8 mouse cellular contexts compared by ENCODE assay signal in the genomic region with DNA sequence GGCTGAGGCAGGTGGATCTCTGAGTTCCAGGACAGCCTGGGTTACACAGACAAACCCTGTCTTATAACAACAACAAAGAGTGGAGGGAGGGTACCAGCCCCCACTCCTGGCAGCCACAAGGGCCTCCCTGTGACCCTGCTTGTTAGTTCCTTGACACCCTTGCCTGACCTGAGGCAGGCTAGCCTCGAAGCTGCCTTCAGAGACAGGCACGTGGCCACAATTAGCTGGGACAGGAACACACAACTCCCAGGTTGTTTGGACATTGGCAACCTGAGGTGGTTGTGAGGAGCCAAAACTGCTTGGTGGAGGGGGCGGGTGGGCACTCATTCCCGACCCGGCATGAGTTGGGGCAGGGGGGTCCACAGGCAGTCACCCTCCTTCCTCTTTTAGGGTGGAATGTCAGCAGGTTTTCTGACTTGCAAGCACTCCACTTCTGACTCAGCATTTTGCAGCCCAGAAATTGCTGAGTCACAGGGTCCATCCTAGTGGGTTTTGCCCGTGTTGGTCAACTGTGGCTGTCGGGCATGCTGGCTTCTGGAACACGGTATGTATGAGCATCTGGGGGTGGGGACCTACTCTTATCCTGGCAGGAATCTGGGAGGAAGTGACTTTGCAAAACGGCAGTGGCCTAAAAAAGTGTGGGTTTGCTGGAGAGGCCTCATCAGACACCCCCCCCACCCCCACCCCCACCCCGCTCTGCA. TPM values are rescaled to one million over a fixed set of nuclear protein-coding genes. Genes with fewer than 3 reads are reported as not detected.
A peak's percentile ranks its signal among the peaks of the same experiment; 100 is the strongest.
DNase-seq lines count a peak whose midpoint lies in the region; ATAC-seq lines count a peak whose summit lies in the region.

No protein-coding gene starts in this region.

- H3K27me3 ChIP-seq in heart, embryonic 11.5 days (ENCODE audit: control insufficient read depth, insufficient read depth, low read length), result no peaks in the 10 kb centered on the region
- peaks cover 5% of the 10 kb centered on the region for H3K27me3 ChIP-seq in liver, embryonic 11.5 days (replicated peaks; ENCODE audit: control insufficient read depth, insufficient read depth, low read length)
- H3K27me3 ChIP-seq in intestine, embryonic 16.5 days (replicated peaks; ENCODE audit: control insufficient read depth, insufficient read depth, low read length), result no peaks in the 10 kb centered on the region
- H3K27me3 ChIP-seq in hindbrain, embryonic 13.5 days, result peaks cover 17% of the 10 kb centered on the region

- DNase-seq in heart, adult 8-10 months (ENCODE audit: low spot score), result no peak
- DNase-seq in 416B (ENCODE audit: low read depth), result peak; percentile 98
- DNase-seq in R1 (ENCODE audit: low read depth, low spot score), result peak; percentile 57
- peak; percentile 66 for DNase-seq in liver, embryonic 11.5 days (ENCODE audit: low spot score)

- H3K4me1 ChIP-seq in heart, embryonic 11.5 days (ENCODE audit: control insufficient read depth, insufficient read depth, low read length), result peaks cover 12% of the 10 kb centered on the region; the same call in 1 of the 2 replicates
- H3K4me1 ChIP-seq in liver, embryonic 11.5 days (replicated peaks; ENCODE audit: control insufficient read depth, insufficient read depth, low read length), result peaks cover 42% of the 10 kb centered on the region
- H3K4me1 ChIP-seq in intestine, embryonic 16.5 days (ENCODE audit: control insufficient read depth, insufficient read depth, low read length), result peaks cover 12% of the 10 kb centered on the region
- peaks cover 52% of the 10 kb centered on the region for H3K4me1 ChIP-seq in hindbrain, embryonic 13.5 days (replicated peaks)

- peak overlapping the region; percentile 56; the same call in 1 of the 2 replicates for H3K9ac ChIP-seq in heart, embryonic 11.5 days (ENCODE audit: low read depth, low read length)
- H3K9ac ChIP-seq in liver, embryonic 11.5 days (ENCODE audit: low read depth, low read length), result peak overlapping the region; percentile 57
- no peak overlapping the region for H3K9ac ChIP-seq in intestine, embryonic 16.5 days (ENCODE audit: low read depth, low read length)
- no peak overlapping the region for H3K9ac ChIP-seq in hindbrain, embryonic 13.5 days

- WGBS in heart, embryonic 11.5 days (ENCODE audit: insufficient replicate concordance), result 69% methylated on average over 10 of the region's 10 CpGs
- 43% methylated on average over 10 of the region's 10 CpGs for WGBS in liver, embryonic 11.5 days
- WGBS in intestine, embryonic 16.5 days, result 77% methylated on average over 10 of the region's 10 CpGs
- WGBS in hindbrain, embryonic 13.5 days, result 79% methylated on average over 10 of the region's 10 CpGs

- ATAC-seq in heart, embryonic 11.5 days (replicated peaks; ENCODE audit: insufficient number of reproducible peaks, low FRiP score, low TSS enrichment), result 0 out of 2 replicates have a peak, but pooled peaks have one; percentile 9
- ATAC-seq in liver, embryonic 11.5 days (replicated peaks; ENCODE audit: low FRiP score), result 0 out of 2 replicates have a peak, but pooled peaks have one; percentile 6
- no peak for ATAC-seq in intestine, embryonic 16.5 days
- no peak for ATAC-seq in inflammation-experienced regulatory T-cells, adult 6 months
- ATAC-seq in hindbrain, embryonic 13.5 days (ENCODE audit: low FRiP score), result no peak

- H3K27ac ChIP-seq in heart, embryonic 11.5 days (ENCODE audit: low read depth, low read length), result peak overlapping the region; percentile 51; the same call in 1 of the 2 replicates
- H3K27ac ChIP-seq in liver, embryonic 11.5 days (ENCODE audit: low read depth, low read length), result peak overlapping the region; percentile 91
- no peak overlapping the region for H3K27ac ChIP-seq in intestine, embryonic 16.5 days (ENCODE audit: low read length)
- no peak overlapping the region; the same call in 1 of the 2 replicates for H3K27ac ChIP-seq in hindbrain, embryonic 13.5 days

- H3K4me2 ChIP-seq in heart, embryonic 11.5 days, result peak overlapping the region; percentile 17; the same call in 1 of the 2 replicates
- peak overlapping the region; percentile 89 for H3K4me2 ChIP-seq in liver, embryonic 11.5 days
- no peak overlapping the region for H3K4me2 ChIP-seq in intestine, embryonic 16.5 days (ENCODE audit: low read depth, low read length)
- H3K4me2 ChIP-seq in hindbrain, embryonic 13.5 days, result no peak overlapping the region

- no peaks in the 10 kb centered on the region for H3K36me3 ChIP-seq in heart, embryonic 11.5 days (ENCODE audit: control insufficient read depth, insufficient read depth, low read length)
- H3K36me3 ChIP-seq in liver, embryonic 11.5 days (ENCODE audit: control insufficient read depth, insufficient read depth, low read length), result peaks cover 2% of the 10 kb centered on the region; the same call in 1 of the 2 replicates
- peaks cover 4% of the 10 kb centered on the region; the same call in 1 of the 2 replicates for H3K36me3 ChIP-seq in intestine, embryonic 16.5 days (ENCODE audit: control insufficient read depth, insufficient read depth, low read length)
- peaks cover 15% of the 10 kb centered on the region for H3K36me3 ChIP-seq in hindbrain, embryonic 13.5 days

- no peaks in the 10 kb centered on the region for H3K9me3 ChIP-seq in heart, embryonic 11.5 days (replicated peaks; ENCODE audit: control insufficient read depth, low read length)
- no peaks in the 10 kb centered on the region for H3K9me3 ChIP-seq in liver, embryonic 11.5 days (ENCODE audit: control insufficient read depth, low read length)
- H3K9me3 ChIP-seq in intestine, embryonic 16.5 days (ENCODE audit: control insufficient read depth, low read length), result no peaks in the 10 kb centered on the region
- no peaks in the 10 kb centered on the region for H3K9me3 ChIP-seq in hindbrain, embryonic 13.5 days

- no peak overlapping the region; the same call in 1 of the 2 replicates for H3K4me3 ChIP-seq in heart, embryonic 11.5 days (ENCODE audit: low read depth, low read length)
- H3K4me3 ChIP-seq in liver, embryonic 11.5 days (ENCODE audit: low read depth, low read length), result peak overlapping the region; percentile 94
- H3K4me3 ChIP-seq in intestine, embryonic 16.5 days (ENCODE audit: low read length), result no peak overlapping the region
- H3K4me3 ChIP-seq in hindbrain, embryonic 13.5 days, result no peak overlapping the region

RNA-seq across cellular contexts. Expression of gene Slc48a1, which starts 8.2 kb away (rescaled TPM):
- 45.1 and 51.1 TPM in 2 replicates for polyA plus RNA-seq in heart, embryonic 11.5 days (2014; fragmentation: Nextera tagmentation; extraction: Ambion mirVana)
- total RNA-seq in heart, adult 8-10 months (2022), result 10 to 100 TPM; 63.6 to 76.6 (median 67.9) TPM
- polyA plus RNA-seq in liver, embryonic 11.5 days (2014; fragmentation: Nextera tagmentation; extraction: Ambion mirVana), result 55.0 and 62.1 TPM in 2 replicates
- 25.4 and 26.9 TPM in 2 replicates for polyA plus RNA-seq in intestine, embryonic 16.5 days (2015; fragmentation: Nextera tagmentation; extraction: Ambion mirVana)
- 10 to 100 TPM; 30.1 to 34.1 (median 30.8) TPM for polyA plus RNA-seq in inflammation-experienced regulatory T-cells, adult 6 months (2017; shearing (Covaris generic))
- 59.8 and 62.9 TPM in 2 replicates for polyA plus RNA-seq in hindbrain, embryonic 13.5 days (2015; fragmentation: Nextera tagmentation; extraction: Ambion mirVana)

RNA-seq across cellular contexts. Expression of gene Rapgef3, which starts 18.8 kb away (rescaled TPM):
- polyA plus RNA-seq in heart, embryonic 11.5 days (2014; fragmentation: Nextera tagmentation; extraction: Ambion mirVana), result 8.3 and 8.5 TPM in 2 replicates
- 10 to 100 TPM; 20.5 to 27.4 (median 23.8) TPM for total RNA-seq in heart, adult 8-10 months (2022)
- polyA plus RNA-seq in liver, embryonic 11.5 days (2014; fragmentation: Nextera tagmentation; extraction: Ambion mirVana), result 4.1 and 4.5 TPM in 2 replicates
- polyA plus RNA-seq in intestine, embryonic 16.5 days (2015; fragmentation: Nextera tagmentation; extraction: Ambion mirVana), result 7.9 and 8.5 TPM in 2 replicates
- polyA plus RNA-seq in inflammation-experienced regulatory T-cells, adult 6 months (2017; shearing (Covaris generic)), result not detected
- 10.4 and 10.8 TPM in 2 replicates for polyA plus RNA-seq in hindbrain, embryonic 13.5 days (2015; fragmentation: Nextera tagmentation; extraction: Ambion mirVana)

RNA-seq across cellular contexts. Expression of gene Endou, which starts 55.4 kb away (rescaled TPM):
- polyA plus RNA-seq in heart, embryonic 11.5 days (2014; fragmentation: Nextera tagmentation; extraction: Ambion mirVana), result 0.20 TPM in 1 of 2 replicates, not detected in the other
- total RNA-seq in heart, adult 8-10 months (2022), result 1 to 10 TPM; 1.3 to 2.3 (median 1.7) TPM
- polyA plus RNA-seq in liver, embryonic 11.5 days (2014; fragmentation: Nextera tagmentation; extraction: Ambion mirVana), result not detected in 2 replicates
- 0.09 and 0.22 TPM in 2 replicates for polyA plus RNA-seq in intestine, embryonic 16.5 days (2015; fragmentation: Nextera tagmentation; extraction: Ambion mirVana)
- not detected for polyA plus RNA-seq in inflammation-experienced regulatory T-cells, adult 6 months (2017; shearing (Covaris generic))
- 0.21 and 0.29 TPM in 2 replicates for polyA plus RNA-seq in hindbrain, embryonic 13.5 days (2015; fragmentation: Nextera tagmentation; extraction: Ambion mirVana)

RNA-seq across cellular contexts. Expression of gene Hdac7, which starts 57.7 kb away (rescaled TPM):
- 24.6 and 25.0 TPM in 2 replicates for polyA plus RNA-seq in heart, embryonic 11.5 days (2014; fragmentation: Nextera tagmentation; extraction: Ambion mirVana)
- 10 to 100 TPM; 22.9 to 29.0 (median 26.5) TPM for total RNA-seq in heart, adult 8-10 months (2022)
- polyA plus RNA-seq in liver, embryonic 11.5 days (2014; fragmentation: Nextera tagmentation; extraction: Ambion mirVana), result 28.1 and 33.5 TPM in 2 replicates
- 15.8 and 18.2 TPM in 2 replicates for polyA plus RNA-seq in intestine, embryonic 16.5 days (2015; fragmentation: Nextera tagmentation; extraction: Ambion mirVana)
- polyA plus RNA-seq in inflammation-experienced regulatory T-cells, adult 6 months (2017; shearing (Covaris generic)), result 10 to 100 TPM; 47.2 to 80.6 (median 77.9) TPM
- polyA plus RNA-seq in hindbrain, embryonic 13.5 days (2015; fragmentation: Nextera tagmentation; extraction: Ambion mirVana), result 27.9 and 28.1 TPM in 2 replicates

Comparison
In these comparisons a context has a peak if more than half of its experiments do, and no peak if none do; other contexts are left out.
1. ATAC-seq: peak in heart, embryonic 11.5 days (single experiment) and liver, embryonic 11.5 days (single experiment); none in intestine, embryonic 16.5 days (single experiment), inflammation-experienced regulatory T-cells, adult 6 months (single experiment) and hindbrain, embryonic 13.5 days (single experiment).
2. H3K27ac ChIP-seq: peak in heart, embryonic 11.5 days (single experiment) and liver, embryonic 11.5 days (single experiment); none in intestine, embryonic 16.5 days (single experiment) and hindbrain, embryonic 13.5 days (single experiment).
3. H3K4me2 ChIP-seq: peak in heart, embryonic 11.5 days (single experiment) and liver, embryonic 11.5 days (single experiment); none in intestine, embryonic 16.5 days (single experiment) and hindbrain, embryonic 13.5 days (single experiment).
4. H3K9ac ChIP-seq: peak in heart, embryonic 11.5 days (single experiment) and liver, embryonic 11.5 days (single experiment); none in intestine, embryonic 16.5 days (single experiment) and hindbrain, embryonic 13.5 days (single experiment).